Mouse (Mus musculus) gastrocnemius, adult 8-10 months (tissue): Measurements from ENCODE around the gene Cdiptos. TPM values are rescaled to one million over a fixed set of nuclear protein-coding genes. Genes with fewer than 3 reads are reported as not detected.

Experiments
- DNase-seq, 2 experiments: peaks; one replicate each; pipeline ENCODE4 v3.0.0; 2022; ENCODE audit warnings: low spot score in 2 of 2
- total RNA-seq, 4 experiments: library from RNA; stranded (reverse); gene quantifications; 2 replicates each; pipeline ENCODE4 v1.2.4; 2022

Gene Cdiptos
- total RNA-seq, 4 experiments from 2014 or later: 0.24 TPM; not detected in 3

GRCm38 (mm10) chr7:126928384-126929037 is 47.4 kb downstream of the Cdiptos start, which contains the start of gene Kctd13:
TSS of gene Kctd13 (plus strand) at chr7:126928879.
- peak; percentile 85 to 88 for DNase-seq

GRCm38 (mm10) chr7:126926299-126926698 is 49.6 kb downstream of the Cdiptos start:
- no peak for DNase-seq

GRCm38 (mm10) chr7:126923999-126924398 is 51.9 kb downstream of the Cdiptos start:
- no peak for DNase-seq

- peak; percentile 57 to 64 for DNase-seq
These were observed 53.3 kb downstream of the Cdiptos start, which contains the start of gene Tmem219 for GRCm38 (mm10) chr7:126922624-126923060. TSS of gene Tmem219 (minus strand) at chr7:126922917.

Other genes with a start within 250 kb of the Cdiptos start
- gene Mapk3, start 216.5 kb downstream of the Cdiptos start, total RNA-seq: 10 to 100 TPM; 16.2 to 20.6 (median 18.6) TPM
- under 1 TPM in 1 of 4 experiments, not detected in 3; 0.88 TPM for gene Gdpd3, start 209.8 kb downstream of the Cdiptos start, total RNA-seq
- 100 to 1,000 TPM in 1 of 4 experiments, 10 to 100 TPM in 3; 91.2 to 105 (median 95.6) TPM for gene Ypel3, start 199.1 kb downstream of the Cdiptos start, total RNA-seq
- gene Tbx6, start 194.6 kb downstream of the Cdiptos start, total RNA-seq: under 1 TPM; 0.17 to 0.48 (median 0.40) TPM
- gene Ppp4c, start 183.6 kb downstream of the Cdiptos start, total RNA-seq: 10 to 100 TPM; 23.1 to 26.0 (median 24.8) TPM
- gene Fam57b, start 178.4 kb downstream of the Cdiptos start, total RNA-seq: 10 to 100 TPM; 49.5 to 78.2 (median 66.4) TPM
- gene 4930451I11Rik, start 144.5 kb downstream of the Cdiptos start, total RNA-seq: not detected
- gene Doc2a, start 128.7 kb downstream of the Cdiptos start, total RNA-seq: not detected
- gene Hirip3, start 114.1 kb downstream of the Cdiptos start, total RNA-seq: 1 to 10 TPM; 4.1 to 9.6 (median 5.1) TPM
- 10 to 100 TPM in 3 of 4 experiments, 1 to 10 TPM in 1; 10.0 to 11.1 (median 10.5) TPM for gene Ino80e, start 113.7 kb downstream of the Cdiptos start, total RNA-seq
- gene Taok2, start 91.4 kb downstream of the Cdiptos start, total RNA-seq: 10 to 100 TPM; 18.6 to 20.9 (median 20.0) TPM
- 10 to 100 TPM in 3 of 4 experiments, 1 to 10 TPM in 1; 9.3 to 13.4 (median 12.0) TPM for gene Tmem219, start 53.2 kb downstream of the Cdiptos start, total RNA-seq
- 1 to 10 TPM; 1.2 to 4.0 (median 2.7) TPM for gene Kctd13, start 47.2 kb downstream of the Cdiptos start, total RNA-seq
- not detected for gene Asphd1, start 26.5 kb downstream of the Cdiptos start, total RNA-seq
- gene Sez6l2, start 25.5 kb downstream of the Cdiptos start, total RNA-seq: 1 to 10 TPM in 1 of 4 experiments, under 1 TPM in 3; 0.19 to 1.1 (median 0.51) TPM
- 10 to 100 TPM; 27.4 to 34.9 (median 33.3) TPM for gene Cdipt, start 184 bp downstream of the Cdiptos start, total RNA-seq
- gene Mvp, start 38.5 kb upstream of the Cdiptos start, total RNA-seq: 10 to 100 TPM; 26.7 to 48.3 (median 34.8) TPM
- under 1 TPM in 1 of 4 experiments, not detected in 3; 0.67 TPM for gene Pagr1b, start 40.4 kb upstream of the Cdiptos start, total RNA-seq
- 10 to 100 TPM in 1 of 4 experiments, 1 to 10 TPM in 3; 1.3 to 17.6 (median 5.2) TPM for gene Pagr1a, start 41.3 kb upstream of the Cdiptos start, total RNA-seq
- gene Gm42742, start 45.0 kb upstream of the Cdiptos start, total RNA-seq: 10 to 100 TPM in 3 of 4 experiments, 1 to 10 TPM in 1; 4.0 to 20.7 (median 14.7) TPM
- gene Prrt2, start 45.1 kb upstream of the Cdiptos start, total RNA-seq: under 1 TPM in 3 of 4 experiments, not detected in 1; 0.31 to 0.72 (median 0.65) TPM
- gene Maz, start 50.9 kb upstream of the Cdiptos start, total RNA-seq: 10 to 100 TPM; 67.1 to 73.4 (median 72.5) TPM
- 1 to 10 TPM in 1 of 4 experiments, under 1 TPM in 1, not detected in 2; 0.82 to 1.8 TPM for gene Kif22, start 66.4 kb upstream of the Cdiptos start, total RNA-seq
- not detected for gene Zg16, start 111.2 kb upstream of the Cdiptos start, total RNA-seq
- gene AI467606, start 115.3 kb upstream of the Cdiptos start, total RNA-seq: under 1 TPM; 0.12 to 0.74 (median 0.25) TPM
- gene Qprt, start 146.1 kb upstream of the Cdiptos start, total RNA-seq: under 1 TPM in 3 of 4 experiments, not detected in 1; 0.18 to 0.29 (median 0.27) TPM
- under 1 TPM in 3 of 4 experiments, not detected in 1; 0.07 to 0.13 (median 0.13) TPM for gene Spn, start 161.7 kb upstream of the Cdiptos start, total RNA-seq
- 10 to 100 TPM; 25.2 to 35.0 (median 32.7) TPM for gene Cd2bp2, start 220.0 kb upstream of the Cdiptos start, total RNA-seq
- 10 to 100 TPM; 29.1 to 34.3 (median 32.1) TPM for gene Tbc1d10b, start 232.4 kb upstream of the Cdiptos start, total RNA-seq
- over 10,000 TPM; 27,006 to 32,685 (median 27,393) TPM for gene Mylpf, start 232.8 kb upstream of the Cdiptos start, total RNA-seq